Mouse (Mus musculus) C2C12 (cell line): ENCODE data around the gene Lsm6.
"Not testable (repeated sequence)": the region's sequence is repeated elsewhere in the genome, so short reads cannot be mapped to it uniquely, and the experiment has no call there.

Experiments
- CTCF ChIP-seq: IDR thresholded peaks from one replicate; pipeline ENCODE4 v1.5.1; 2011; ENCODE audit not compliant: control insufficient read depth, insufficient read depth, insufficient read length
- MAX ChIP-seq: IDR thresholded peaks from one replicate; pipeline ENCODE4 v1.6.1; 2011; ENCODE audit warnings: mild to moderate bottlenecking, control low read depth
- MYOD1 ChIP-seq: IDR thresholded peaks from one replicate; pipeline ENCODE4 v1.6.1; 2011; ENCODE audit warnings: low read depth; ENCODE audit not compliant: control insufficient read depth, insufficient read length
- USF1 ChIP-seq: IDR thresholded peaks from one replicate; pipeline ENCODE4 v1.6.1; 2011; ENCODE audit warnings: low read depth, mild to moderate bottlenecking, control low read depth, moderate library complexity

- not testable (repeated sequence) for TF ChIP-seq MAX, CTCF, USF1, MYOD1
Observed at GRCm38 (mm10) chr8:78819973-78820372, 967 bp downstream of the Lsm6 start.
